Mouse (Mus musculus) embryonic fibroblast, embryonic 13.5 days (primary cell): Measurements from ENCODE around the gene Dspp. TPM values are rescaled to one million over a fixed set of nuclear protein-coding genes. Genes with fewer than 3 reads are reported as not detected.

Source experiments
- H3K27ac ChIP-seq: 2 replicates; pipeline ENCODE4 v1.5.1; 2012; ENCODE audit warnings: low read length, control low read depth, inconsistent platforms; ENCODE audit not compliant: insufficient read depth
- H3K4me1 ChIP-seq: 2 replicates; pipeline ENCODE4 v1.6.1; 2011; ENCODE audit warnings: low read length; ENCODE audit not compliant: control insufficient read depth, insufficient read depth
- H3K4me3 ChIP-seq: 2 replicates; pipeline ENCODE4 v1.5.1; 2011; ENCODE audit warnings: mild to moderate bottlenecking, control low read depth, low read length; ENCODE audit not compliant: insufficient read depth
- CTCF ChIP-seq: IDR thresholded peaks from 2 replicates; pipeline ENCODE4 v1.5.1; 2011; ENCODE audit warnings: mild to moderate bottlenecking, control low read depth, low read length, moderate library complexity, borderline replicate concordance; ENCODE audit not compliant: insufficient read depth
- POLR2A ChIP-seq: IDR thresholded peaks from 2 replicates; pipeline ENCODE4 v1.6.1; 2011; ENCODE audit warnings: low read depth, mild to moderate bottlenecking, control low read depth, low read length, moderate library complexity
- polyA plus RNA-seq: library from polyadenylated mRNA; stranded (reverse); fragments of >200 nt; gene quantifications from 2 replicates; pipeline ENCODE4 v1.2.4, GENCODE M21; 2011; ENCODE audit warnings: low read depth; ENCODE audit not compliant: missing spikeins, insufficient read length

Gene Dspp
- polyA plus RNA-seq, 1 experiment, result not detected

- Histone ChIP-seq H3K4me1 (no peaks in the 10 kb centered on the region; the same call in none of the 2 replicates), H3K4me3 (no peak overlapping the region), H3K27ac (no peak overlapping the region)
- no peak for TF ChIP-seq CTCF
- TF ChIP-seq POLR2A, result no peak
Observed at GRCm38 (mm10) chr5:104141067-104141466, 29.4 kb upstream of the Dspp start.

DNA sequence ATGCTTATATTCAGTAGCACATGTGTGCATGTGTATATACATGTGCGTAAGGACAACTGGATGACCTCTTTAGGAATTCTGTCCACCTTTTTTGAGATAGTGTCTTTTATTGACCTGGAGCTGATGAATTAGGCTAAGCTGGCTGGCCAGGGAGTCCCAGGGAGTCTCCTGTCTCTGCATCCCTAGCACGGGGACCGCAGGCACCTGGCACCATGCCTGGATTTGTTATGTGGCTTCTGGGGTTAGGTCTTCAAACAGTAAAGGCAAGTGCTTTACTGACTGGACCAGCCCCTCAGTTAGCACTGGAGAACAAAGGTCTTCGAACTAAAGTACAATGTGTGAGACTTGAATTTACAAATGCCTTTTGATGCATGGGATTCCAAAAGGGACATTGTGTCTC, 26.5 kb upstream of the Dspp start:
- no peak overlapping the region for H3K27ac ChIP-seq
- no peak for TF ChIP-seq CTCF
- TF ChIP-seq POLR2A, result no peak
- no peak overlapping the region for H3K4me3 ChIP-seq
- no peaks in the 10 kb centered on the region; the same call in none of the 2 replicates for H3K4me1 ChIP-seq

- H3K27ac ChIP-seq, result no peak overlapping the region
Observed at GRCm38 (mm10) chr5:104149349-104149748, 21.2 kb upstream of the Dspp start.

GRCm38 (mm10) chr5:104150196-104150595, 20.3 kb upstream of the Dspp start:
- Histone ChIP-seq H3K4me3 (no peak overlapping the region), H3K4me1 (no peaks in the 10 kb centered on the region), H3K27ac (no peak overlapping the region)
- TF ChIP-seq CTCF, result no peak
- no peak for TF ChIP-seq POLR2A

More at GRCm38 (mm10) chr5:104149349-104149748, 21.2 kb upstream of the Dspp start:
- H3K4me1 ChIP-seq, result no peaks in the 10 kb centered on the region
- TF ChIP-seq POLR2A, result no peak
- TF ChIP-seq CTCF, result no peak
- no peak overlapping the region for H3K4me3 ChIP-seq

- TF ChIP-seq POLR2A (no peak), CTCF (no peak)
- H3K4me1 ChIP-seq, result peaks cover 2% of the 10 kb centered on the region; the same call in 1 of the 2 replicates
- no peak overlapping the region for H3K27ac ChIP-seq
- H3K4me3 ChIP-seq, result no peak overlapping the region
Observed at GRCm38 (mm10) chr5:104157701-104158100, 12.8 kb upstream of the Dspp start.

GRCm38 (mm10) chr5:104158332-104159052, 12.0 kb upstream of the Dspp start:
- 0 out of 2 replicates have a peak overlapping the region, but pooled peaks have one; percentile 41 for H3K27ac ChIP-seq
- TF ChIP-seq POLR2A (no peak), CTCF (no peak)
- no peak overlapping the region for H3K4me3 ChIP-seq
- peaks cover 2% of the 10 kb centered on the region; the same call in 1 of the 2 replicates for H3K4me1 ChIP-seq

DNA sequence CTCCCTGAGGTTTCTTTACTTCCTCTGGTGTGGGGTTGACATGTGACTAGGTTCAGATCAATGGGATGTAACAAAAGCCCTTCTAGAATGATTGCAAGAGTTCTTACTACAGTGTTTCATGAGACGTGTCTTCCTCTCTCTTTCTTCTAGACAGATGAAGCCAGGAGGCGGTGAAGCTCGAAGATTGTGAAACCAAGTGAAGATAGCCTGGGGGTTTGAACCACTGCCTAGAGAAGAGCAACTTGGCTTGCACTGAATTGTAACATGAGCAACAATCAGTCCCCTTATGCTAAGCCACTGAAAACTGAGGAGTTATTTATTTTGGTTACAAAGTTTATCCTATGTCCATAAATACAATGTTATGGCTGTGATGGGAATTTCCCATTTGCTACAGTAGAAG, 9.9 kb upstream of the Dspp start:
- TF ChIP-seq CTCF, result no peak
- TF ChIP-seq POLR2A, result no peak
- Histone ChIP-seq H3K4me3 (no peak overlapping the region), H3K4me1 (peaks cover 2% of the 10 kb centered on the region; the same call in 1 of the 2 replicates), H3K27ac (no peak overlapping the region)

GRCm38 (mm10) chr5:104161390-104161789, 9.1 kb upstream of the Dspp start:
- no peak overlapping the region for H3K27ac ChIP-seq
- H3K4me1 ChIP-seq, result peaks cover 2% of the 10 kb centered on the region; the same call in 1 of the 2 replicates
- no peak overlapping the region for H3K4me3 ChIP-seq
- no peak for TF ChIP-seq POLR2A
- no peak for TF ChIP-seq CTCF

DNA sequence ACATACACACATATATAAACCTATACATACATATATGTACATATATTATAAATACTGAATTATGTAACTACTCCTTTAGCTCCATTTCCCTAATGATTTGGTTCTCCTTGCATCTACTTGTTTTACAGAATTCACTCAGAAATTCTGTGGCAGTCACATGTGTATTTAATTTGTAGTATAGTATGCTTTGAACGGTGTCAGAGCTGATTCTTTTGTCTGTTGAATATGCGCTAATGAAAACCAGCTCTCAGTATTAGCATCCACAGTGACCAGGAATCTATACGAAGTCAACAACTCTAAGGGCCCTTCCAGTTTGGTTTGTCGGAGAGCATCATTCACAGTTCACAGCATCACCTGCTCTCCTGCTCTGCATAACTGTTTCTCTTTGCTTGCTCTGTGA, 7.0 kb upstream of the Dspp start:
- H3K27ac ChIP-seq, result no peak overlapping the region
- no peak overlapping the region for H3K4me3 ChIP-seq
- TF ChIP-seq CTCF (no peak), POLR2A (no peak)
- H3K4me1 ChIP-seq, result no peaks in the 10 kb centered on the region

GRCm38 (mm10) chr5:104173094-104173493, 2.6 kb downstream of the Dspp start:
- TF ChIP-seq POLR2A (no peak), CTCF (no peak)
- Histone ChIP-seq H3K4me3 (no peak overlapping the region), H3K27ac (no peak overlapping the region), H3K4me1 (no peaks in the 10 kb centered on the region)

- TF ChIP-seq POLR2A (no peak), CTCF (no peak)
- Histone ChIP-seq H3K27ac (no peak overlapping the region), H3K4me1 (no peaks in the 10 kb centered on the region), H3K4me3 (no peak overlapping the region)
Observed at GRCm38 (mm10) chr5:104183743-104184142, 13.2 kb downstream of the Dspp start.
